Mouse (Mus musculus) brown adipose tissue, adult 24 weeks (tissue): ENCODE measurements around the gene Dlg5. TPM values are rescaled to one million over a fixed set of nuclear protein-coding genes. Genes with fewer than 3 reads are reported as not detected.

ENCODE experiments used
- H3K27ac ChIP-seq: fragments of 200-500 bp; replicated peaks from 2 replicates; pipeline ENCODE4 v1.5.1; 2012; ENCODE audit warnings: low read depth, mild to moderate bottlenecking, low read length
- H3K4me1 ChIP-seq: fragments of 200-500 bp; 2 replicates; pipeline ENCODE4 v1.6.1; 2012; ENCODE audit warnings: low read length, mixed read lengths; ENCODE audit not compliant: control insufficient read depth, insufficient read depth, insufficient read length
- H3K4me3 ChIP-seq: fragments of 200-500 bp; 2 replicates; pipeline ENCODE4 v1.5.1; 2012; ENCODE audit warnings: low read depth, mild to moderate bottlenecking, low read length, moderate library complexity; ENCODE audit not compliant: insufficient read depth
- polyA plus RNA-seq: library from polyadenylated mRNA; stranded (reverse); fragments of >200 nt; gene quantifications from 2 replicates; pipeline ENCODE4 v1.2.4, GENCODE M21; 2012; ENCODE audit not compliant: missing spikeins, insufficient read depth, insufficient read length

Gene Dlg5
- polyA plus RNA-seq, 1 experiment, result 3.5 TPM

DNA sequence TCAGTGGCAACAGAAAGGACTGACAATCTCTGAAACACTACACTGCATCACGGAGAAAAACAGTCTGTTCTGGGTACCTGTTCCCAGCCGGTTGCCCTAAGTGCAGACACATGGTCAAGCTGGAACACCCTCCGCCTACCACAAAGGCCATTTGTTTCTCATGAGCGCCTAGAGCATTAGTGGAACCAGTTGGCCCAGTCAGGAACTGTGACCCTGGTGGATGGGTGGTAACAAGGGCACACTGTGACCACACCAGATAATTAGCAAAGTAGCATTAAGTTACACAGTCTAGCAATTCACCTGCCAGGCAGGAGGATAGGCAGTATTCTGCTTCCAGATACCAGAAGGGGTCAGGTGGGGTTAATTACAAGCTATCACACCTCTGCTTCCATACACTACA, 29.7 kb downstream of the Dlg5 start:
- H3K27ac ChIP-seq, result no peak overlapping the region
- H3K4me1 ChIP-seq, result peaks cover 18% of the 10 kb centered on the region
- no peak overlapping the region for H3K4me3 ChIP-seq

GRCm38 (mm10) chr14:24214436-24214835, 31.3 kb downstream of the Dlg5 start:
- Histone ChIP-seq H3K27ac (no peak overlapping the region), H3K4me3 (no peak overlapping the region), H3K4me1 (peaks cover 18% of the 10 kb centered on the region)

DNA sequence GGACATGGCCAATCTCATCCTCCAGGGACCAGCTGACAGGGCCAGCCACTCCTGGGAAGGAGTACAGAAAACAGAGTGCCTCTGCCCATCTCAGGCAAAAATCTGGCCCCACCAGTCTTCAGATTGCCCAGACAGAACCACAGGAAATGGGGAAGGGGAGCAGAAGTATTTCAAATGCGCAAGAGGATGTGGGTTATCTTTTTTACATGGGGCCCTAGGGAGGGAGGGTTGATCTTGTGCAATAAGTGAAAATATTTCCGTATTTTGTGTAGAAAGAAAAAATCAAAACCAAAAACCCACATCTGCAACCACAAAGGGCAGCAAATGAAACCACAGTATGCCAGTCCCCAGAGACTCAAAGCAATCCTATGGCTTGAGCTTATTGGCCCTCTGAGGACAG, 32.4 kb downstream of the Dlg5 start:
- Histone ChIP-seq H3K4me3 (no peak overlapping the region), H3K27ac (no peak overlapping the region), H3K4me1 (peaks cover 18% of the 10 kb centered on the region)

DNA sequence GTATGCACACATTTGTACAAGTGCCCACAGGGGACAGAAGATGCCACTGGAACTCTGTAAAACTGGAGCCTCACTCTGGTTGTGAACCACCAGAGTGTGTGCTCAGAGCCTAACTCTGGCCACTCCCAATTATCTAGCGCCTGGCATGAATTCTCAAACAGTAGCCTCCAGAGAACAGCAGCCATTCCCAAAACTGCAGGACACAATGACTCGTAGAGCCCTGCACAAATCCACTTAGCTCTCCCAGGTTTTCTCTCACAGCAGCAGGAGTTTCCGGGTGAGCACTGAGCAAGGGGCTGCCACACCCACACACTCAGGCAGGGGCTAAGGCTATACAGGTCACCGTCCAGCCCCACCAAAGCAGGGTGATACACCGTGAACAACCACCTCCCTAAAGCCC, 32.9 kb downstream of the Dlg5 start:
- Histone ChIP-seq H3K4me3 (no peak overlapping the region), H3K4me1 (peaks cover 18% of the 10 kb centered on the region), H3K27ac (no peak overlapping the region)

DNA sequence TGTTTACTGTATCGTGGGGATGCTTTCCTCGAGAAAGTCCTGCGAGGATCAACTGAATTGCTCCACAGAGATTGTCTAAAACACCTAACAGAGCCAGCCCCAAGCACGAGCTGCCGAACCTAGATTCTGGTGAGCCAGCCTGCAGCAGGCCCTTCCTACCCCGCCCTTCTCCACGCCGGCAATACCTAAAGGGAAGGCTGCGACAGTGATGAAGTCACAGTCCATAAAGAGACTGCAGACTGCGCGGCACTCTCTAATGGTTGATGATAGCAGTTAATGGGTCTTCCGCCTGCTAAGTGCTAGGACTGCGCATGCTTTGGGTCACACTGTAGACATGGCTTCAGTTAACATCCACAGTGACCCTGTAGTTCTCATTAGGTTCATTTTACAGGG, 38.4 kb downstream of the Dlg5 start:
- Histone ChIP-seq H3K4me3 (no peak overlapping the region), H3K4me1 (peaks cover 4% of the 10 kb centered on the region; the same call in 1 of the 2 replicates), H3K27ac (no peak overlapping the region)

GRCm38 (mm10) chr14:24206736-24207359, 38.9 kb downstream of the Dlg5 start:
- Histone ChIP-seq H3K4me1 (peaks cover 4% of the 10 kb centered on the region; the same call in 1 of the 2 replicates), H3K27ac (no peak overlapping the region), H3K4me3 (no peak overlapping the region)

DNA sequence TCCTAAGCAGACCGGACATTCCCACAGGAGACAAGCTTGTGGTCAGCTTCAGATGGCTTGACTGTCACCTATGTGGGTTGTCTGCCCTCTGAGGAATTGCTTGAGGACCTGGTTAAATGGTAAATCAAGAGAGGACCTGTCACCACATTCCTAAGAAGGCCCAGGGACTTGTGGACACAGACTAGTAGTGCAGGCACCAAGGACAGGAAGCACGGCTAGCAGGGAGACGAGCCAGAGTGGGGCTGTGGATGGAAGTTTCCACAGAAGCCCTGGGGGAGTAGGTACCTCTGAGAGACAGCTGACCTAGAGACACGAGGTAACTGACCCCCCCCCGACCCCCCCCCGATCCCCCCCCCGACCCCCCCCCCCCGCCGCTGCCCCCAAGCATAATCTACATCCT, 39.4 kb downstream of the Dlg5 start:
- H3K4me1 ChIP-seq, result peaks cover 4% of the 10 kb centered on the region; the same call in 1 of the 2 replicates
- H3K4me3 ChIP-seq, result no peak overlapping the region
- H3K27ac ChIP-seq, result no peak overlapping the region

GRCm38 (mm10) chr14:24205281-24205871, 40.3 kb downstream of the Dlg5 start:
- H3K4me1 ChIP-seq, result peaks cover 4% of the 10 kb centered on the region; the same call in 1 of the 2 replicates
- no peak overlapping the region for H3K4me3 ChIP-seq
- H3K27ac ChIP-seq, result no peak overlapping the region

DNA sequence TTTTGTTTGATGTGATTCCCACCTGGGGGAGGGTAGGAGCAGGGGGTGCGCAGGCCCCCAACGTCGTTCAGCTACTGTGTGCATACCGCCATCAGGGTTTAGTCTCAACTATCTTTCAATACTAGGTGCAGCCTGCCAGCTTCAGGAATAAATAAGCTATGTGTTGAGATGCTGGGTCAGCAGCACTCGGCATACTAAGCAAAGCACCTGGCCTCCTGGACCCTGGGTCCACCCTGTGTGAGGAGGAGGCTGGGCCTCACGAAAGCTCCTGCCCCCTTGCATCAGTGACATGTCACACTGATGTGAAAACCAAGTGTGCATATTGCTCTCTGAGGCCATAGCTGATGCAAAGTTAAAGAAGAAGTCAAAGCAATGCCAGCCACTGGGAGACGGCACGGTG, 42.5 kb downstream of the Dlg5 start:
- Histone ChIP-seq H3K4me3 (no peak overlapping the region), H3K27ac (no peak overlapping the region), H3K4me1 (peaks cover 4% of the 10 kb centered on the region; the same call in 1 of the 2 replicates)

DNA sequence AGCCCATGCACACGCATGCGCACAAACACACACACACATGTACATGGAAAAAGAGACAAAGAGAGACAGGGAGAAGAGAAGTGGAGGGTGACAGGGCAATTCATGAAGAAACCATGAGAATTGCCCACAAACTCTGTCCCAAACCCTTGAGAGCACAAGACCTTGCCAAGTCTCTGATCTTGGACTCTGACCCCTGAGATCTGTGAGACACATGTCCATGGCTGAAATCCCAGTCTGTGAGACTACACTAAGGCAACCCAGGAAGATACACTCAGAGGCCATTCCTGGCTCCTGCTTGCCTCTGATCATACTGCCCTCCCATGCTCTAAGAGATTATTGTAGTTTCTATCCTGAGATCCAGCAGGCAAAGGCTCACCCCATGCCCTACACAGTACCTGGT, 44.9 kb downstream of the Dlg5 start:
- Histone ChIP-seq H3K4me3 (no peak overlapping the region), H3K27ac (no peak overlapping the region), H3K4me1 (0 out of 2 replicates have a peak, but pooled peaks cover 2% of the 10 kb centered on the region)

- Histone ChIP-seq H3K27ac (no peak overlapping the region), H3K4me3 (no peak overlapping the region), H3K4me1 (0 out of 2 replicates have a peak, but pooled peaks cover 2% of the 10 kb centered on the region)
Measured at GRCm38 (mm10) chr14:24199732-24200131, 46.0 kb downstream of the Dlg5 start.

- Histone ChIP-seq H3K27ac (no peak overlapping the region), H3K4me3 (no peak overlapping the region), H3K4me1 (0 out of 2 replicates have a peak, but pooled peaks cover 2% of the 10 kb centered on the region)
Measured at GRCm38 (mm10) chr14:24197865-24198264, 47.9 kb downstream of the Dlg5 start.

- Histone ChIP-seq H3K27ac (no peak overlapping the region), H3K4me1 (0 out of 2 replicates have a peak, but pooled peaks cover 2% of the 10 kb centered on the region)
Measured at GRCm38 (mm10) chr14:24196947-24197346, 48.8 kb downstream of the Dlg5 start.

GRCm38 (mm10) chr14:24190131-24190530, 55.6 kb downstream of the Dlg5 start:
- no peaks in the 10 kb centered on the region for H3K4me1 ChIP-seq
- no peak overlapping the region for H3K27ac ChIP-seq
- H3K4me3 ChIP-seq, result no peak overlapping the region

More at GRCm38 (mm10) chr14:24196947-24197346, 48.8 kb downstream of the Dlg5 start:
- H3K4me3 ChIP-seq, result no peak overlapping the region

DNA sequence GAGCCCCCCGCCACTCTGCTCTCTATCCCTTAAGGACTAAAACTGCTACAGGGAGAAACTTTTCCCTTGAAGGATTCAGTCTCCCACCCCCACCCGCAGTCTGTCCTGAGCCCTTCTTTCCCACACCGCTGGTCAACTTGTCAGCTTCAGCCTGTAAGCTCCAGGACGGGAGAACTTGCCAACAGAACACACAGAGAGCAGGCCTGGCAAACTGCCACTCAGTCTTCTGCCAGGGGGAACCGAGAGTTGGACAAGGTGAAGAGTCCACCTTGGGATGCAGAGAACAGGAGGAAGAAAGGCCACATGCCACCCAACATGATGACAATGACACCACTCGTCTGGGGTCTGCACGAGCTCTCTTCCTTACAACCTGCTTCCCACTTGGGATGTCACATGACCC, 56.1 kb downstream of the Dlg5 start:
- no peaks in the 10 kb centered on the region for H3K4me1 ChIP-seq
- no peak overlapping the region for H3K4me3 ChIP-seq
- no peak overlapping the region for H3K27ac ChIP-seq

DNA sequence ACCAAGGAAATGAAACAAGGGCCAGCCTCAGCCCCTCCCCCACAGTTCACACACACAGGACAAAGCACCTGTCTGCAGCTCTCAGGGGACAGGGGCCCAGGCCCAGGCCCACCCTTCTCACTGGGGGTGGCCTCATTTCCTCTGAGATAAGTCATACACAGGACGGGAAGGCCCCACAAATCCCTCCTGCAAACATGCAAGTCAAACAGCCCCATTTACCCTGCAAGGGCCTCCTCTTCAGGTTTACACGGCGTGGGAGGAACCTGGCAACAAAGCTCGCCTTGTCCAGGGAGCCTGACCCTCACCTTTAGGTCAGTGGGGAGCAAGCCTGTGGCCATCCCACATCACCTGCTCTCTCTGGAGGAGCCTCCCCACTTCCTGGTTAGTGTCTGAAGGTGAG, 60.2 kb downstream of the Dlg5 start:
- Histone ChIP-seq H3K4me1 (no peaks in the 10 kb centered on the region), H3K27ac (no peak overlapping the region), H3K4me3 (no peak overlapping the region)
